Mouse (Mus musculus): Measurements from ENCODE around the gene Glis2. TPM values are rescaled to one million over a fixed set of nuclear protein-coding genes. Genes with fewer than 3 reads are reported as not detected.

The Glis2 gene
- polyA plus RNA-seq, 1 experiment, result 29.6 TPM

- no peaks in the 10 kb centered on the region for H3K79me2 ChIP-seq (ENCODE audit: control insufficient read depth, insufficient read depth)
- H3K36me3 ChIP-seq (ENCODE audit: control insufficient read depth, insufficient read depth), result peaks cover 4% of the 10 kb centered on the region
- H3K4me2 ChIP-seq (ENCODE audit: low read depth), result no peak overlapping the region
- no peak overlapping the region for H3K4me3 ChIP-seq
- H3ac ChIP-seq (ENCODE audit: control insufficient read depth, insufficient read length), result no peak overlapping the region
- no peaks in the 10 kb centered on the region for H3K27me3 ChIP-seq (ENCODE audit: control insufficient read depth, insufficient read depth, insufficient read length)
- TF ChIP-seq CEBPB (IDR thresholded peaks at IDR 0.05; ENCODE audit: insufficient read depth, poor library complexity, severe bottlenecking) (no peak), POLR2AphosphoS2 (IDR thresholded peaks at IDR 0.05; ENCODE audit: insufficient read length, low read depth) (no peak), MYOD1 (IDR thresholded peaks at IDR 0.05; ENCODE audit: control insufficient read depth in 1 of 3, insufficient read length in 2 of 3, low read depth in 2 of 3) (no peak), TCF3 (IDR thresholded peaks at IDR 0.05; ENCODE audit: insufficient read length, low read depth) (no peak), SRF (IDR thresholded peaks at IDR 0.05; ENCODE audit: control insufficient read depth, insufficient read length, low read depth) (no peak), E2F4 (IDR thresholded peaks at IDR 0.05; ENCODE audit: insufficient read depth) (no peak), USF1 (IDR thresholded peaks at IDR 0.05; ENCODE audit: low read depth) (no peak), MAX (IDR thresholded peaks at IDR 0.05; ENCODE audit: low read depth) (no peak), MYOG (IDR thresholded peaks at IDR 0.05; ENCODE audit: control insufficient read depth in 1 of 3, insufficient read depth in 1 of 3, insufficient read length in 2 of 3, low read depth in 2 of 3) (no peak), REST (IDR thresholded peaks at IDR 0.05; ENCODE audit: insufficient read depth, insufficient read length) (no peak), POLR2A (IDR thresholded peaks at IDR 0.05; ENCODE audit: insufficient read length, low read depth) (no peak), TCF12 (IDR thresholded peaks at IDR 0.05; ENCODE audit: insufficient read depth, poor library complexity, severe bottlenecking) (no peak)
Observed at GRCm38 (mm10) chr16:4633661-4634060, 39.1 kb downstream of the Glis2 start.

DNA sequence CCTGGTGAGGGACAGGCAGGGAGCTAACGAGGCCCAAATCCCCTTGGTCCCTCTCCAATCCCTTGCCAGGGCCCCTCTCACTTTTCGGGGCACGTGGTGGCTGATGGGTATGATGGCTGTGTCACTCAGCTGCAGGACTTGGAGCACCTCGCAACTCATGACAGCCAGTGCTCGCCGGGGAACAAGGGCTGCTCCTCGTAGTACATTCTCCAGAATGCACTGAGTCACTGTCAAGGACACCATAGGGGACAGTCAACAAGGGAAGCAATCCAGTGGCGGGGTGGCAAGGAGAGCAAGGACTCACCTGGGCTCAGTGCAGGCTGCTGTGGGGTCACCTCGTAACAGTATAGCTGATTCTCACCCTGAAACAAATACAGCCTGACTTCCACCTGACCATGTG lies 40.2 kb downstream of the Glis2 start:
- Histone ChIP-seq H3K27me3 (ENCODE audit: control insufficient read depth, insufficient read depth, insufficient read length) (no peaks in the 10 kb centered on the region), H3K4me2 (ENCODE audit: low read depth) (no peak overlapping the region), H3K4me3 (no peak overlapping the region), H3K36me3 (ENCODE audit: control insufficient read depth, insufficient read depth) (peaks cover 4% of the 10 kb centered on the region), H3K79me2 (ENCODE audit: control insufficient read depth, insufficient read depth) (no peaks in the 10 kb centered on the region), H3ac (ENCODE audit: control insufficient read depth, insufficient read length) (no peak overlapping the region)
- TF ChIP-seq TCF12 (IDR thresholded peaks at IDR 0.05; ENCODE audit: insufficient read depth, poor library complexity, severe bottlenecking) (no peak), MYOD1 (IDR thresholded peaks at IDR 0.05; ENCODE audit: control insufficient read depth in 1 of 3, insufficient read length in 2 of 3, low read depth in 2 of 3) (no peak), USF1 (IDR thresholded peaks at IDR 0.05; ENCODE audit: low read depth) (no peak), E2F4 (IDR thresholded peaks at IDR 0.05; ENCODE audit: insufficient read depth) (no peak), MYOG (IDR thresholded peaks at IDR 0.05; ENCODE audit: control insufficient read depth in 1 of 3, insufficient read depth in 1 of 3, insufficient read length in 2 of 3, low read depth in 2 of 3) (no peak)

GRCm38 (mm10) chr16:4635760-4636159 lies 41.2 kb downstream of the Glis2 start:
- TF ChIP-seq MAX (IDR thresholded peaks at IDR 0.05; ENCODE audit: low read depth), result no peak
- no peak for TF ChIP-seq TCF12 (IDR thresholded peaks at IDR 0.05; ENCODE audit: insufficient read depth, poor library complexity, severe bottlenecking)
- no peak for TF ChIP-seq POLR2AphosphoS2 (IDR thresholded peaks at IDR 0.05; ENCODE audit: insufficient read length, low read depth)
- no peak for TF ChIP-seq TCF3 (IDR thresholded peaks at IDR 0.05; ENCODE audit: insufficient read length, low read depth)
- no peak for TF ChIP-seq MYOG (IDR thresholded peaks at IDR 0.05; ENCODE audit: control insufficient read depth in 1 of 3, insufficient read depth in 1 of 3, insufficient read length in 2 of 3, low read depth in 2 of 3)
- no peak for TF ChIP-seq POLR2A (IDR thresholded peaks at IDR 0.05; ENCODE audit: insufficient read length, low read depth)
- TF ChIP-seq E2F4 (IDR thresholded peaks at IDR 0.05; ENCODE audit: insufficient read depth), result no peak
- TF ChIP-seq MYOD1 (IDR thresholded peaks at IDR 0.05; ENCODE audit: control insufficient read depth in 1 of 3, insufficient read length in 2 of 3, low read depth in 2 of 3), result no peak
- TF ChIP-seq USF1 (IDR thresholded peaks at IDR 0.05; ENCODE audit: low read depth), result no peak
- TF ChIP-seq CEBPB (IDR thresholded peaks at IDR 0.05; ENCODE audit: insufficient read depth, poor library complexity, severe bottlenecking), result no peak
- TF ChIP-seq REST (IDR thresholded peaks at IDR 0.05; ENCODE audit: insufficient read depth, insufficient read length), result no peak
- TF ChIP-seq SRF (IDR thresholded peaks at IDR 0.05; ENCODE audit: control insufficient read depth, insufficient read length, low read depth), result no peak
- H3K36me3 ChIP-seq (ENCODE audit: control insufficient read depth, insufficient read depth), result peaks cover 4% of the 10 kb centered on the region
- no peak overlapping the region for H3K4me2 ChIP-seq (ENCODE audit: low read depth)
- no peaks in the 10 kb centered on the region for H3K27me3 ChIP-seq (ENCODE audit: control insufficient read depth, insufficient read depth, insufficient read length)
- no peak overlapping the region for H3K4me3 ChIP-seq
- H3ac ChIP-seq (ENCODE audit: control insufficient read depth, insufficient read length), result no peak overlapping the region
- H3K79me2 ChIP-seq (ENCODE audit: control insufficient read depth, insufficient read depth), result peaks cover 8% of the 10 kb centered on the region

GRCm38 (mm10) chr16:4638891-4639390 lies 44.4 kb downstream of the Glis2 start:
- no peak for TF ChIP-seq CEBPB (IDR thresholded peaks at IDR 0.05; ENCODE audit: insufficient read depth, poor library complexity, severe bottlenecking)
- TF ChIP-seq REST (IDR thresholded peaks at IDR 0.05; ENCODE audit: insufficient read depth, insufficient read length), result no peak
- TF ChIP-seq POLR2AphosphoS2 (IDR thresholded peaks at IDR 0.05; ENCODE audit: insufficient read length, low read depth), result no peak
- no peak for TF ChIP-seq MAX (IDR thresholded peaks at IDR 0.05; ENCODE audit: low read depth)
- H3K79me2 ChIP-seq (ENCODE audit: control insufficient read depth, insufficient read depth), result peaks cover 30% of the 10 kb centered on the region
- no peaks in the 10 kb centered on the region for H3K27me3 ChIP-seq (ENCODE audit: control insufficient read depth, insufficient read depth, insufficient read length)
- H3K36me3 ChIP-seq (ENCODE audit: control insufficient read depth, insufficient read depth), result no peaks in the 10 kb centered on the region
- no peak overlapping the region for H3K4me3 ChIP-seq
- peak overlapping the region; percentile 22 for H3K4me2 ChIP-seq (ENCODE audit: low read depth)
- H3ac ChIP-seq (ENCODE audit: control insufficient read depth, insufficient read length), result no peak overlapping the region

GRCm38 (mm10) chr16:4639831-4640237 lies 45.3 kb downstream of the Glis2 start, which contains the start of the genes Vasn and Dnaja3:
Gene Vasn (plus strand): TSS chr16:4639941.
Gene Dnaja3 (plus strand): TSS chr16:4639989.
- Histone ChIP-seq H3ac (ENCODE audit: control insufficient read depth, insufficient read length) (peak within 1 kb of the TSS; percentile 48), H3K4me2 (ENCODE audit: low read depth) (peak within 1 kb of the TSS; percentile 90), H3K36me3 (ENCODE audit: control insufficient read depth, insufficient read depth) (no peaks in the 10 kb centered on the region), H3K79me2 (ENCODE audit: control insufficient read depth, insufficient read depth) (peaks cover 36% of the 10 kb centered on the region), H3K27me3 (ENCODE audit: control insufficient read depth, insufficient read depth, insufficient read length) (no peaks in the 10 kb centered on the region), H3K4me3 (peak within 1 kb of the TSS; percentile 61)
- TF ChIP-seq TCF3 (IDR thresholded peaks at IDR 0.05; ENCODE audit: insufficient read length, low read depth), result no peak
- peak; percentile 89 for TF ChIP-seq POLR2AphosphoS2 (IDR thresholded peaks at IDR 0.05; ENCODE audit: insufficient read length, low read depth)
- TF ChIP-seq POLR2A (IDR thresholded peaks at IDR 0.05; ENCODE audit: insufficient read length, low read depth), result peak; percentile 77
- no peak for TF ChIP-seq MAX (IDR thresholded peaks at IDR 0.05; ENCODE audit: low read depth)
- no peak for TF ChIP-seq MYOG (IDR thresholded peaks at IDR 0.05; ENCODE audit: control insufficient read depth in 1 of 3, insufficient read depth in 1 of 3, insufficient read length in 2 of 3, low read depth in 2 of 3)
- TF ChIP-seq TCF12 (IDR thresholded peaks at IDR 0.05; ENCODE audit: insufficient read depth, poor library complexity, severe bottlenecking), result no peak

All from myocyte (in vitro differentiated cells).